Mouse (Mus musculus): ENCODE measurements at regions not wholly inside any gene's neighbourhood (a gene's known extent, or its start where the extent isn't known, plus 50 kb on each side); places are given as distances from the start of the nearest gene placed in this dataset.
"Not testable (repeated sequence)": the region's sequence is repeated elsewhere in the genome, so short reads cannot be mapped to it uniquely, and the experiment has no call there.

- DNase-seq (ENCODE audit: low read depth, low spot score) = no peak
These were observed 970.5 kb downstream of the Defb40 start for GRCm38 (mm10) chr8:18007567-18007966.

- no peak for DNase-seq (ENCODE audit: low read depth, low spot score)
These were observed 972.4 kb downstream of the Defb40 start for GRCm38 (mm10) chr8:18005660-18006059.

- DNase-seq (ENCODE audit: low read depth, low spot score) = no peak
These were observed 977.3 kb downstream of the Defb40 start for GRCm38 (mm10) chr8:18000750-18001149.

GRCm38 (mm10) chr8:17984779-17985178, 993.3 kb downstream of the Defb40 start:
- no peak for DNase-seq (ENCODE audit: low read depth, low spot score)

GRCm38 (mm10) chr8:17948848-17949247, 1029.2 kb downstream of the Defb40 start:
- DNase-seq (ENCODE audit: low read depth, low spot score) = no peak

GRCm38 (mm10) chr8:17948053-17948834, 1029.8 kb downstream of the Defb40 start:
- DNase-seq (ENCODE audit: low read depth, low spot score) = no peak

GRCm38 (mm10) chr8:17934696-17935095, 1043.4 kb downstream of the Defb40 start:
- DNase-seq (ENCODE audit: low read depth, low spot score) = no peak

GRCm38 (mm10) chr8:17909316-17909715, 1068.7 kb downstream of the Defb40 start:
- no peak for DNase-seq (ENCODE audit: low read depth, low spot score)

- not testable (repeated sequence) for DNase-seq (ENCODE audit: low read depth, low spot score)
These were observed 1089.5 kb downstream of the Defb40 start for GRCm38 (mm10) chr8:17888598-17888997.

GRCm38 (mm10) chr8:17863388-17863787, 1114.7 kb downstream of the Defb40 start:
- DNase-seq (ENCODE audit: low read depth, low spot score) = no peak
